Mouse (Mus musculus): Measurements from ENCODE around the gene C1rl. TPM values are rescaled to one million over a fixed set of nuclear protein-coding genes. Genes with fewer than 3 reads are reported as not detected.
A peak's percentile ranks its signal among the peaks of the same experiment; 100 is the strongest.

C1rl gene
- 0.61 and 1.2 TPM in 2 replicates for polyA plus RNA-seq (2012; rRNA removed)

GRCm38 (mm10) chr6:124492842-124493561 lies at the start of gene C1rl:
C1rl (plus strand) TSS chr6:124493113.
- H3K27ac ChIP-seq (ENCODE audit: insufficient read depth, low read depth, low read length), result peak within 1 kb of the TSS; percentile 60

DNA sequence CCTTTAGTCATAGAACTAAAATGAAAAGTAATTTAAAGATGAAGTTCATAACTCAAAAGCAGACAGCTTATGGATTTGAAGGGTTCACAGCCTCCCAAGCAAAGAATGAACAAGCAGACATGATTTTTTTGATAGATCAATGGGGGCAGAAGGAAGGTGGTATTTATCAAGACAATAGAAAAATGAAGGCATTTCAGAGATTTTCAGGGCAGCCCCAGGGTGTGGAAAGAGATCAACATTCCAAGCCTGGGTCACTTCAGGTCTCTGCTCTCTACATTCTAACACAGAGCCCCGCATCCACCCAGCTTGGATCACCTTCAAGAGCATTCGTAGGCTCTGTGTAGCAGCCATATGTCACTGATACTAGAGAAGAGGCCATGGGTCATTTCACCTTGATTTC lies 49.6 kb upstream of the C1rl start:
- Histone ChIP-seq H3K4me3 (ENCODE audit: low read depth, low read length) (no peak overlapping the region), H3K27ac (ENCODE audit: insufficient read depth, low read depth, low read length) (no peak overlapping the region), H3K27me3 (ENCODE audit: control insufficient read depth, insufficient read depth, low read length) (no peaks in the 10 kb centered on the region), H3K4me1 (ENCODE audit: control insufficient read depth, insufficient read depth, insufficient read length, low read length) (peaks cover 7% of the 10 kb centered on the region; the same call in 1 of the 2 replicates), H3K36me3 (ENCODE audit: control insufficient read depth, insufficient read depth, low read length) (no peaks in the 10 kb centered on the region)
- TF ChIP-seq CTCF (IDR thresholded peaks at IDR 0.05; ENCODE audit: extremely low read depth, insufficient read length, insufficient replicate concordance, low read depth, low read length) (no peak), POLR2A (IDR thresholded peaks at IDR 0.05; ENCODE audit: low read depth, low read length) (no peak)
- WGBS, result 94% methylated on average over 2 of the region's 2 CpGs

More at GRCm38 (mm10) chr6:124492842-124493561, at the start of gene C1rl:
- Histone ChIP-seq H3K4me3 (ENCODE audit: low read depth, low read length) (no peak within 1 kb of the TSS), H3K4me1 (ENCODE audit: control insufficient read depth, insufficient read depth, insufficient read length, low read length) (peaks cover 6% of the 10 kb centered on the region), H3K27me3 (ENCODE audit: control insufficient read depth, insufficient read depth, low read length) (no peaks in the 10 kb centered on the region), H3K36me3 (ENCODE audit: control insufficient read depth, insufficient read depth, low read length) (no peaks in the 10 kb centered on the region)
- 11% methylated on average over 4 of the region's 4 CpGs for WGBS
- TF ChIP-seq CTCF (IDR thresholded peaks at IDR 0.05; ENCODE audit: extremely low read depth, insufficient read length, insufficient replicate concordance, low read depth, low read length), result peak; percentile 60; the same call in 1 of the 2 replicates
- peak; percentile 31; the same call in 1 of the 2 replicates for TF ChIP-seq POLR2A (IDR thresholded peaks at IDR 0.05; ENCODE audit: low read depth, low read length)

DNA sequence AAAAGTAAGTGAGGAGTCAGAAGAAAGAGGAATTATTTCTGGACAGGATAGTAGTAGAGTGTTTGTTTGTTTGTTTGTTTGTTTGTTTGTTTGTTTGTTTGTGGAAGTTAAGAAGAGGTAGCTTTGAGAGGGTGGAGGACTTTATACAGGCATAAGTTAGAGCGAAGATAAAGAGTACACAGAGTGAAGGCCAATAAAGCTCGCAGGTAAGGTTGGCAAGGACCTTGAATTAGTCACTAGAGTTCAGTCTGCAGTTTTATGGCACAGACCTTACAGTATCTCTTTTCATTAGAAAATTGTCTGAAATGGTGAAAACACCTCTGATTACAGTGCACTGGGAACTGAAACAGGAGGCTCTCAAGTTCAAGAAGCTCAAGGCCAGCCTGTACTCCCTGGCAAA lies 46.9 kb upstream of the C1rl start:
- TF ChIP-seq POLR2A (IDR thresholded peaks at IDR 0.05; ENCODE audit: low read depth, low read length) (no peak), CTCF (IDR thresholded peaks at IDR 0.05; ENCODE audit: extremely low read depth, insufficient read length, insufficient replicate concordance, low read depth, low read length) (no peak)
- peaks cover 7% of the 10 kb centered on the region; the same call in 1 of the 2 replicates for H3K4me1 ChIP-seq (ENCODE audit: control insufficient read depth, insufficient read depth, insufficient read length, low read length)
- 25% methylated on average over 2 of the region's 2 CpGs for whole genome bisulfite sequencing
- H3K27me3 ChIP-seq (ENCODE audit: control insufficient read depth, insufficient read depth, low read length), result no peaks in the 10 kb centered on the region
- H3K4me3 ChIP-seq (ENCODE audit: low read depth, low read length), result no peak overlapping the region
- no peaks in the 10 kb centered on the region for H3K36me3 ChIP-seq (ENCODE audit: control insufficient read depth, insufficient read depth, low read length)
- H3K27ac ChIP-seq (ENCODE audit: insufficient read depth, low read depth, low read length), result no peak overlapping the region

GRCm38 (mm10) chr6:124446459-124446858 lies 46.5 kb upstream of the C1rl start:
- Histone ChIP-seq H3K36me3 (ENCODE audit: control insufficient read depth, insufficient read depth, low read length) (no peaks in the 10 kb centered on the region), H3K27me3 (ENCODE audit: control insufficient read depth, insufficient read depth, low read length) (no peaks in the 10 kb centered on the region), H3K4me1 (ENCODE audit: control insufficient read depth, insufficient read depth, insufficient read length, low read length) (peaks cover 11% of the 10 kb centered on the region; the same call in 1 of the 2 replicates), H3K4me3 (ENCODE audit: low read depth, low read length) (no peak overlapping the region), H3K27ac (ENCODE audit: insufficient read depth, low read depth, low read length) (no peak overlapping the region)
- TF ChIP-seq POLR2A (IDR thresholded peaks at IDR 0.05; ENCODE audit: low read depth, low read length) (no peak), CTCF (IDR thresholded peaks at IDR 0.05; ENCODE audit: extremely low read depth, insufficient read length, insufficient replicate concordance, low read depth, low read length) (no peak)
- WGBS, result 93% methylated on average over 9 of the region's 9 CpGs

GRCm38 (mm10) chr6:124447356-124447755 lies 45.6 kb upstream of the C1rl start:
- Histone ChIP-seq H3K4me3 (ENCODE audit: low read depth, low read length) (no peak overlapping the region), H3K27me3 (ENCODE audit: control insufficient read depth, insufficient read depth, low read length) (no peaks in the 10 kb centered on the region), H3K27ac (ENCODE audit: insufficient read depth, low read depth, low read length) (no peak overlapping the region), H3K4me1 (ENCODE audit: control insufficient read depth, insufficient read depth, insufficient read length, low read length) (peaks cover 13% of the 10 kb centered on the region; the same call in 1 of the 2 replicates), H3K36me3 (ENCODE audit: control insufficient read depth, insufficient read depth, low read length) (no peaks in the 10 kb centered on the region)
- no peak for TF ChIP-seq POLR2A (IDR thresholded peaks at IDR 0.05; ENCODE audit: low read depth, low read length)
- no peak for TF ChIP-seq CTCF (IDR thresholded peaks at IDR 0.05; ENCODE audit: extremely low read depth, insufficient read length, insufficient replicate concordance, low read depth, low read length)
- WGBS, result 79% methylated on average over 2 of the region's 2 CpGs

DNA sequence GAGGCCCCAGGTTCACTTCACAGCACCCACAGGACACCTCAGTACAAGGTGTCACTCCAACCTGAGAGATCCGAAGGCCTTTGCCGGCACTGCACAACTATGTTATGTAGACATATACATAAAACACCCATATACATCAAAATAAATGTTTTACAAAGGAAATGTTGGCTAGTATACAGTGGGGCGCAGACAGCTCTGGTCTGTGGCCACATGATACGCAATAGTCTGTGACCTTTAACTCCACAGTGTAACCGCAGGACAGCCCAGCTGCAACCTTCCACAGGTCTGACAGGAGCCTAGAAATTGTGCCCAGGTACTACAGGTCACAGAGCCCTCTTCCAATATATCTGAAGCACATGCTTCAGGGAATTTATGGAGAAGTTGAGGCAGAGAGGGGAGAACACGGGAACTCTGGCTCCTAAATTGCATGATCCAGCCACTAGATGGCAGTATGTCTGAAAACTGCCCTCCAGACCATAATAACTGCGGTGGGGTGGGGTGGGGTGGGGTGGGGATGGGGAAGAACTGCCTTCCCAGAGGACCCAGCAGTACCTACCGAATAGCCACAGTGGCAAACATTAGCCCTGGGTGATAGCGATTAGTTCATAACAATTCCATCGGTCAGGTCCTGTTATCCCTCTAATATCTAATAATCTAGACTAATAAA lies 44.6 kb upstream of the C1rl start:
- no peak for TF ChIP-seq POLR2A (IDR thresholded peaks at IDR 0.05; ENCODE audit: low read depth, low read length)
- peak; percentile 67; the same call in 1 of the 2 replicates for TF ChIP-seq CTCF (IDR thresholded peaks at IDR 0.05; ENCODE audit: extremely low read depth, insufficient read length, insufficient replicate concordance, low read depth, low read length)
- no peak overlapping the region for H3K27ac ChIP-seq (ENCODE audit: insufficient read depth, low read depth, low read length)
- H3K27me3 ChIP-seq (ENCODE audit: control insufficient read depth, insufficient read depth, low read length), result no peaks in the 10 kb centered on the region
- no peak overlapping the region for H3K4me3 ChIP-seq (ENCODE audit: low read depth, low read length)
- peaks cover 15% of the 10 kb centered on the region for H3K4me1 ChIP-seq (ENCODE audit: control insufficient read depth, insufficient read depth, insufficient read length, low read length)
- H3K36me3 ChIP-seq (ENCODE audit: control insufficient read depth, insufficient read depth, low read length), result no peaks in the 10 kb centered on the region
- 64% methylated on average over 10 of the region's 10 CpGs for WGBS

All from small intestine, adult 2 months (tissue).